Mouse (Mus musculus) spleen, adult 2 months (tissue): ENCODE results near the gene Cacna1s.

Experiments
- CTCF ChIP-seq: fragments of 200-500 bp; IDR thresholded peaks from 2 replicates; pipeline ENCODE4 v1.5.1; 2011; ENCODE audit warnings: mild to moderate bottlenecking, inconsistent platforms; ENCODE audit not compliant: insufficient read depth, insufficient read length, insufficient replicate concordance; ENCODE audit errors: extremely low read depth
- POLR2A ChIP-seq: fragments of 200-500 bp; IDR thresholded peaks from 2 replicates; pipeline ENCODE4 v1.6.1; 2011; ENCODE audit warnings: low read depth, low read length, inconsistent platforms

DNA sequence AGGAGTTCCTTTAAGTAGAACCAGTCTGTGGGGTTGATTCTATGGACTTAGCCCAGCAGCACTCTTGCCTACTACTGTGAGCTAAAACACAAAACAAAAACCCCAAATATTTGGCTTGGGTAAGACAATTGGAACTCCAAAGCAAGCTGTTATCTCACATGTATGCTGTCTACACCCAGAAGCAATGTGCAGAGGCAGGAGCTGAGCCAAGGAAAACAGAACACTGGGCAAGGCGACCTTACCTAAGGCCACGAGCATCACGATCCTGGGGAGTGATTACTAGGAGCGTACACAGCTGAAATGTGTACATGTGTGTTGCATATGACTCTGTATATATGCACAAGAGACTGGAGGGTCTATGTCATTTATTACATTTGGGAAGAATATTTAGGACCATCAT, 39.0 kb upstream of the Cacna1s start:
- TF ChIP-seq CTCF (no peak), POLR2A (no peak)
